Comparison of ENCODE assay signal across 21 mouse cellular contexts in the genomic region with DNA sequence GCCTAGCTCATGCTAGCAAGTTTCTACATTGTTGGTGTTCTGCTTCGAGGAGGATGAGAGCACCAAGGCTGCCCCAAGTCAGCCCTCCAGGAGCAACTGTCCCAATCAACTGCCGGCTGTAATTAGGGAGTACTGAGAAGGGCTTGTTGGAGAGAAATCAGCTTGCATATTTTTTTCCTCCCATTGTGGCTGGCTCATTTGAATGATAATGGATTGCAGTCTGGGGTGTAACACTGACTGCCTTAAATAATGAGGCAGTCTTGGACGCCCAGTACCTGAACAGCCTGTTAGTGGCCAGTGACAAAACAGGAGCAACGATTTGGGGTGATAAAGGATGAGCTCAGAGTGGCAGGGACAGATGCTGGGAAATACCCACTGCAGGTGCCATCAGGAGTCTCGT.
DNase-seq lines count a peak whose midpoint lies in the region; ATAC-seq and TF ChIP-seq lines count a peak whose summit lies in the region.
"Had no signal": no experiment of that assay in that cellular context is flagged by ENCODE, and none has a peak within 500 bp of the region (broad histone marks: within the 10 kb centered on the region; RNA-seq: fewer than 3 reads in every experiment).

No protein-coding gene starts in this region.

- peak; percentile 54 for DNase-seq in Muller cell, postnatal 12 days (ENCODE audit: inconsistent ontology term)
- DNase-seq in brain, embryonic 14.5 days (ENCODE audit: low read depth): peak; percentile 93
- no peak for DNase-seq in forebrain, postnatal 0 days
- no peak for DNase-seq in spleen, postnatal 10 days (ENCODE audit: low spot score in 2 of 2)
- DNase-seq in cerebellum, adult 18-20 months: no peak
- no peak for DNase-seq in right cerebral cortex, postnatal 14 days
- DNase-seq: adrenal gland, postnatal 14 days; cerebellum, adult 8-10 months; heart, postnatal 36 days; kidney, postnatal 10 days; liver, embryonic 13.5 days had no signal

- 6% methylated on average over 5 of the region's 5 CpGs for WGBS in forebrain, postnatal 0 days
- 10% methylated on average over 5 of the region's 5 CpGs for WGBS in midbrain, embryonic 16.5 days

- no peaks in the 10 kb centered on the region for H3K36me3 ChIP-seq in forebrain, postnatal 0 days (ENCODE audit: insufficient read depth)
- H3K36me3 ChIP-seq in midbrain, embryonic 16.5 days (ENCODE audit: control insufficient read depth, insufficient read depth, low read length): no peaks in the 10 kb centered on the region
- H3K36me3 ChIP-seq: embryonic facial prominence, embryonic 13.5 days; heart, embryonic 13.5 days; limb, embryonic 12.5 days; liver, embryonic 13.5 days; lung, embryonic 15.5 days had no signal

- no peak overlapping the region for H3K4me3 ChIP-seq in forebrain, postnatal 0 days (ENCODE audit: low read depth, low read length)
- H3K4me3 ChIP-seq in midbrain, embryonic 16.5 days (ENCODE audit: low read depth, low read length): no peak overlapping the region
- H3K4me3 ChIP-seq: embryonic facial prominence, embryonic 13.5 days; heart, embryonic 13.5 days; left cerebral cortex, adult 2 months; limb, embryonic 12.5 days; liver, embryonic 13.5 days; lung, embryonic 15.5 days had no signal

- 0 out of 2 replicates have a peak, but pooled peaks cover 10% of the 10 kb centered on the region for H3K4me1 ChIP-seq in forebrain, postnatal 0 days (ENCODE audit: insufficient read depth)
- peaks cover 22% of the 10 kb centered on the region for H3K4me1 ChIP-seq in midbrain, embryonic 16.5 days (ENCODE audit: control insufficient read depth, insufficient read depth, low read length)
- H3K4me1 ChIP-seq: embryonic facial prominence, embryonic 13.5 days; heart, embryonic 13.5 days; liver, embryonic 13.5 days; lung, embryonic 15.5 days had no signal

- H3K4me2 ChIP-seq in forebrain, postnatal 0 days (ENCODE audit: low read depth): no peak overlapping the region
- H3K4me2 ChIP-seq in midbrain, embryonic 16.5 days (ENCODE audit: low read length): no peak overlapping the region
- H3K4me2 ChIP-seq: embryonic facial prominence, embryonic 13.5 days; heart, embryonic 13.5 days; limb, embryonic 12.5 days; liver, embryonic 13.5 days; lung, embryonic 15.5 days had no signal

- H3K27ac ChIP-seq in forebrain, postnatal 0 days (ENCODE audit: low read depth, low read length): no peak overlapping the region
- 0 out of 2 replicates have a peak overlapping the region, but pooled peaks have one; percentile 11 for H3K27ac ChIP-seq in midbrain, embryonic 16.5 days (ENCODE audit: low read length)
- H3K27ac ChIP-seq: embryonic facial prominence, embryonic 13.5 days; heart, embryonic 13.5 days; left cerebral cortex, adult 2 months; limb, embryonic 12.5 days; liver, embryonic 13.5 days; lung, embryonic 15.5 days; macrophage had no signal

- peak; percentile 49 for ATAC-seq in forebrain, postnatal 0 days
- peak; percentile 47; the same call in 1 of the 2 replicates for ATAC-seq in midbrain, embryonic 16.5 days
- ATAC-seq: activated CD4-positive, CD25-positive, alpha-beta regulatory T cell, adult 4 months; CD4-positive, CD25-positive, alpha-beta regulatory T cell, adult 4 months; intestine, embryonic 16.5 days had no signal

- TF ChIP-seq POLR2A in brain, embryonic 14.5 days (IDR thresholded peaks at IDR 0.05; ENCODE audit: borderline replicate concordance, extremely low read depth, insufficient read depth, insufficient read length, poor library complexity, severe bottlenecking): no peak

- H3K9ac ChIP-seq in forebrain, postnatal 0 days: no peak overlapping the region
- no peak overlapping the region for H3K9ac ChIP-seq in midbrain, embryonic 16.5 days (ENCODE audit: low read depth, low read length)
- H3K9ac ChIP-seq: embryonic facial prominence, embryonic 13.5 days; heart, embryonic 13.5 days; limb, embryonic 12.5 days; liver, embryonic 13.5 days; lung, embryonic 15.5 days had no signal

- no peak for TF ChIP-seq CTCF in brain, embryonic 14.5 days (IDR thresholded peaks at IDR 0.05; ENCODE audit: borderline replicate concordance, extremely low read depth, insufficient read depth, insufficient read length)
- no peak for TF ChIP-seq CTCF in forebrain, postnatal 0 days (IDR thresholded peaks at IDR 0.05; ENCODE audit: low read depth)

- H3K27me3 ChIP-seq in forebrain, postnatal 0 days (ENCODE audit: insufficient read depth, low read length): no peaks in the 10 kb centered on the region
- H3K27me3 ChIP-seq in midbrain, embryonic 16.5 days (ENCODE audit: control insufficient read depth, insufficient read depth, low read depth, low read length): no peaks in the 10 kb centered on the region
- H3K27me3 ChIP-seq: liver, embryonic 13.5 days; lung, embryonic 15.5 days had no signal

- no peaks in the 10 kb centered on the region for H3K9me3 ChIP-seq in forebrain, postnatal 0 days (ENCODE audit: low read length)
- H3K9me3 ChIP-seq in midbrain, embryonic 16.5 days (replicated peaks; ENCODE audit: control insufficient read depth, low read length, poor library complexity, severe bottlenecking): no peaks in the 10 kb centered on the region
- H3K9me3 ChIP-seq: embryonic facial prominence, embryonic 13.5 days; heart, embryonic 13.5 days; limb, embryonic 12.5 days; liver, embryonic 13.5 days; lung, embryonic 15.5 days had no signal

Comparison
In these comparisons a context has a peak if more than half of its experiments do, and no peak if none do; other contexts are left out.
1. DNase-seq: peak in Muller cell, postnatal 12 days (single experiment) and brain, embryonic 14.5 days (single experiment); none in forebrain, postnatal 0 days (single experiment), spleen, postnatal 10 days (0 of 2), cerebellum, adult 18-20 months (0 of 2) and right cerebral cortex, postnatal 14 days (single experiment).